Mouse (Mus musculus) hindlimb bud, embryonic 11.5 days (tissue): ENCODE measurements around the gene Ace.

Experiments
- DNase-seq: peaks from one replicate; pipeline ENCODE4 v3.0.0-alpha.2; 2012; ENCODE audit warnings: low read depth, low spot score; ENCODE audit errors: extremely low spot score

Gene Ace

DNA sequence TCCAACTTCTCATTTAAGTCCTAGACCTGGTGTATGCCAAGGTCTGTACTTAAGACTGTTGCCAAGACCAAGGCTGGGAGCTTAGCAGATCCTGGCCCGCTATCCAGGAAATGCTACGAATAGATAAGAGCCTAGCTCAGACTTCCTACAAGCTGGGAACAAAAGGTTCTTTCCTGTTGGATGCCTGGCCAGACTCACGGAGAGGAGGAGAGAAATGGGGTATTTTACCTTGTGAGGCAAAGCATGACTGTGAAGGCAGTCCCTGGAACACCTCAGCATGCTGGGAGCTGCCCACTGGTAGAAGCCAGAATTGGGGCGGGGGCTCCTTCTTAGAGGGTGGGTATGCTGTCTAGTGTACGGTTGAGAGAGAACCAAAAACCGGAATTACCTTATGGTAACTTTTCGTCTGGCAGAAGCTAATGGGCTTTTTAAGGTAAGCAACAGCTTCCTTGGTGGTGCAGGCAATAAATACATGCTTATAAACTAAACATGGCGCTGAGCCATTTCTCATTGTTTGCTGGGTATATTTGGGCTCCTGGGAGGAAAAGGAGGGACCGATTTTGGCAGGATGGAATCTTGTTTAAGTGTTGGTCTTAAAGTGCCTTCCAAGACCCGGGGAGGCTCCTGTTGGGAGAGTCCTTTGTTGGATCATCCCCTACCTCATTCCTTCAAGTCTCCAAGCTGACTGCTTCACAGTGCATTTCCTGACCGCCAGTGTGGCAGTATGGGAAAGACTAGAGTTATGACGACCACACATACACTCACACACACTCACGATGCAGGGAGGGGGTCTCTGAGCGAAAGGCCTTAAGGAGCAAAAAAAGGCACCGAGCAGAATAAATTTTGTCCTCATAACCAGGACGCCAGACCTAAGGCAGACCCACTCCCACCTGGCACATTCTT lies 22.7 kb upstream of the Ace start:
- no peak for DNase-seq

DNA sequence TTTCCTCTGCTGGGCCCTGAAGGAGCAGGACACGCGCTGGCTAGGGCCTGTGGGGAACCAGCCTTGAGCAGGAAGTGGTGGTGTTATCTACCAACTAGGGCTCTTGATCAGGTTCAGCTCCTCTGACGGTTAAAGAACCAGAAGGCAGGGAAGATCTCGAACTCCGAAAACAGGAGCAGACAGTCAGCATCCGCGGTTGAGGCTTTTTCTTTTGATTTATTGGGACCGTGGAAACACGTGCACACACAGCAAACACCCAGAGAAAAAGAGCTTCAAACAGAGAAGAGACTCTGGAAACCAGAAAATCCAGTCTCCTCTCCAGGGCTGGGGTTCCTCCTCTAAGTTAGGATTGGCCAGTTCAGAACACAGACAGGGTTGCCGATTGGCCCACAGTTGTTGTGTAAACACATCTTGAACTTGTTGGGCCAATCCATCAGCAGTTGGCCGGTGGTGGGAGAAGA lies 21.0 kb upstream of the Ace start:
- no peak for DNase-seq

DNA sequence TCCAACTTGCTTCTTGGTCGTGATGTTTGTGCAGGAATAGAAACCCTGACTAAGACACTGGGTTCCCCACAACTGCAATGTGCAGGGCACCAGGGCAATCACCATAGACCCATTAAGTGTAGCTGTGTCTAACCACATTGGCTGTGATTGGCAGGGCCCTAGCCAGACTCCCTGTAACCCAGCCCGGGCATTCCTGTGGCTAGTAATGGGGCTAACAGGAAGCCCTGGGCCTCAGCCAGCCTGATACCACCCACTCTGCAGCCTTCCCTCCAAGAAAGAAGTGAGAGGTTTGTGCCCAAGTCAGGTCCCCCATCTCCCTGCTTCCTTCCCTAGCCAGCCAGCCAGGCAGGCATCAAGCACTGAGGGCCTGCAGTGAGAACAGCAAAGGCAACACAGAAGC lies 19.5 kb upstream of the Ace start:
- DNase-seq = no peak

DNA sequence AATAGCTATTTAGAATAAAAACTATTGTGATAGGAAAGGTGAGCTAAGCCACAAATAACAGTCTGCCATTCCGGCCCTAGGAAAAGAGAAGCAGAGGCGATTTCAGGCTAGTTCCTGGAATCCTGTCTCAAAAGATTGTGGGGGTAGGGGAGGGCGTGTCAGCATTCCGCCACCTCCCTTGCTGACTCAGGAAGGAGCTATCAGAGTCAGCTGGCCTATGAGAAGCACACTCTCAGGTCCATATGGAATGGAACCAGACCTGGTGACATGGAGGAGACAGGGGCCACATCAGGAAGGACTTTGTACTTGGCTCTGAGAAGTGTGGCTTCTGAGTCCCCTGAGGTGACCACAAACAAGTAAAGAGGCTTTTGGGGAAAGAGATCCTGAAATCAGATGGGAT lies 17.2 kb upstream of the Ace start:
- DNase-seq = no peak

DNA sequence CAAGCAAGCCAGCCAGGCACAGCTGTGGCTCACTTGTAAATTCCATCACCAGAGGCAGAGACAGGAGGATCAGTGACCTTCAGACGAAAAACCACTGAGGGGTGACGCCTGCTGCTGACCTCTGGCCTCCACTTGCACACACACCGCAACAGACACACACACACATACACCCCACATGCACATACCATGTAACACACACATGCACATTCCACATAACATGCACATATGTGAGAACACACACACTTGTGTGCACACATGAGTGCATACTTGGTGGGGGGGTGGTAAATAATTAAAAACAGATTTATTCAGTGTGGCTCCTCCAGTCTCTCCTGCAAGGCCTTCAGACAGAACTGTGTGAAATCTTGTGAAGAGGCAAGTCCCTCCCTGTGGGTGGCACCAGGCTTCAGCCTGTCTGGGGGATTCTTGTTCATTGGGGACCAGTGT lies 16.1 kb upstream of the Ace start:
- no peak for DNase-seq

DNA sequence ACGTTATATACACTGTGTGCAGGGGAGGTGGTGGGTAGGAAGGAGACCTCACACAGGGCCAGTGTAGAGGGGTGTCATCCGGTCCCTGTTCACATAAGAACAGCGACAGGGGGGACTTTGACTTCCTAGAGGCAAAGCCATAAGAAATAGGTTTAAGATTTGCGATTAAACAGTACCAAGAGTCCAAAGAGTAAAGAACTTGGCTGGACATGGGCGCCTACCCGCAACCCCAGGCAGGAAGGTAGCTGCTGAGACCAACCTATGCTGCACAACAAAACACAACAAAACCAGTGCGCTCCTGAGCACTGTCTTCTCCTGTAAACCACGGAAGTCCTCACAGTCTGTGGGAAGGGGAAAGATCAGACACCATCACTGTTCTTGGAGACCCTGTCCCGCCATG lies 15.6 kb upstream of the Ace start:
- no peak for DNase-seq

DNA sequence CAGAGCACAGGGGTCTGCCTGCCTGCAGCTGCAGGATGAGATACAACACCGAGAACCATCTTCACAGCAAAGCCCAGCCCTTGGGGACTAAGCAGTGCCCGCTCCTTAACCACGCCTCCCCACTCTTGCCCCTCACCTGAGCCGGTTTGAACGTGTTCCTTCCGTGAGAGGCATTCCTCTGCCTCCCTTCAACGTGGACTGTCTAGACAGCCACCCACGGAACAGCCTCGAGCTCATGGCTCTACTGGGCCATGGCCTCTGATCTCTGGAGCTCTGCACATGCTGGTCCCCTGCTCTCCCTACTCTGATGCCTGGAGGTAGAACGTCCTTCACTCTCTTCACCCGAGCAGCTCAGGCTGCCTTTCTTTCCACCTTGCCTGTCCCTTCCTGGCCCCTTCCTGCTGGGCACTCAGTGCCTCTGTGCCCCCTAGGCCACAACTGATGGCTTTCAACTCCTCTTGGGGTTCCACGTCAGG lies 14.8 kb upstream of the Ace start, which contains the start of gene Cyb561:
Gene Cyb561, minus strand, starts transcription at position 426 of the 476 bp plus-strand sequence.
- no peak for DNase-seq

DNA sequence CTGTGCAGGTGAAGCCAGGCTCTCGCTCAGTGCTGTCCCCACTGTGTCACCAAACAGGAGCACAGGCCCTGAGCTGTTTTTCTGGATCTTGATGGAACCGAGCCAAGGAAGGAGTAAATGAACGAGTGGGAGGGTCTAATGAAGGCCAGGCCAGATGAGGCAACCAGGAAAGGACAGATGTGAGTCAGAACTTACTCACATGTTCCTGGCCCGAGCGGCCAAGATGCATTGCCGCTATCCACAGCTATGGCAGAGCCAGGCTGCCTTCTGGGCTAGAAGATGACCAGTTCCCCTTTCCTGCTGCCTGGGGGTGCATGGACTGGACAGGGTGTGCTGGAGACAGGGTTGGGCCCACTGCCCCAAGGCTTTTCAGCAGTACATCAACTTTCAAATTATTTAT lies 14.3 kb upstream of the Ace start:
- DNase-seq = no peak

DNA sequence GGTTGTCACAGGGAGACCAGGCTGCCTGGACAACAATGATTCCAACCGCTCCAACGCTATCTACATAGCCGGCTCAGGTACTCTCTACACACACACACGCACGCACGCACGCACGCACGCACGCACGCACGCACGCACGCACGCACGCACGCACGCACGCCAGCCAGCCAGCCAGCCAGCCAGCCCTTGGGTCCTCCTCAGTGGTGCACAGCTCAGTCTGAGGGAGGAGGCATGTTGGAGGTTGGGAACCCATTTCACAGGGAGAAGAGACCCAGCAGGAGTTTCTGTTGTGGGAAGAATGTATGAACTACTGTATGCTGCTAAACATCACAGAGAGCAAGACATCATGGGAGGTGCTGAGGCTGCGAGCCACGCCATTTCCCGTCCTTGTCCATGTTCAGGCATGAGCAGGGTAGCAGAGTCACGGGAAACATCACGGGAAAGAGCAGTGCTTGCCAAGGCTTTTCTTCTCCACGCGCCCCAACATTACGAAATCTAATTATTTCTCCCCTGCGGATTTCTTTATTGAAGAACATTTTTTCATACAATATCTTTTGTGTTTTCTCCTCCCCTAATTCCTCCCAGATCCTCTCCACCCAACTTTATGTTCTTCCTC lies 11.8 kb upstream of the Ace start:
- no peak for DNase-seq

DNA sequence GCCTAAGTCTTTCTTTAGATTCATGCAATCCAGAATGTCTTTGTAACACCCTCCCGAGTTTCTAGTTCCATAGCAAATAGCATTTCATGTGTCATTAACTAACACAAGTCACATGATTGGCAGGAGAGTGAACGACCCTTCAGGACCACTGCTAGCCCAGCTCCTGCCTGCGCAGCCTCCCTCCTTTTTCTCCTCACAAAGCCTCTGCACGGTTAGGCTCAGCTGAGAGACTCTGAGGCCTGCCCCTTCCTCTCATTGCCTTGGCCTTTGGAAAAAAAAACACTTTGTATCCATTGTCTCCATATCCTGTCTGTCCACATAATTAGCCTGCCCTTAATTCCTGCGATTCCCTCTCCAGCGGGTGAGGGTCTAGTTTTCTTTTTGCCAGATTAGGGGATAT lies 10.2 kb upstream of the Ace start:
- no peak for DNase-seq

DNA sequence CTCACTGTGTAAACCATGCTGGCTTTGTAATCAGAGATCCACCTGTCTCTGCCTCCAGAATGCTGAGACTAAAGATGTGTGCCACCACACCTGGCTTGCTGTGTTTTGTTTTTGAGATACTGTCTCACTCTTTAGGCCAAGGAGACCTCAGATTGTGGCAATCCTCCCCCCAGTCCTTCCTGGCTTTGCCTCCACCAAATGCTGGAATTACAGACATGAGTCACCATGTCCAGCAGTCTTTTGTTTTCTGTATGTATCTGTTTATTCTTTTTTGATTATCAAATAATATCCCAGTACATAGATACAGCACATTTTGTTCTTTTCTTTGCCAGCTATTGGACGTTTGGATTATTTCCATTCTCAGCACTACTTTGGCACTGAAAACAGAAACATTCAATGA lies 9.2 kb upstream of the Ace start:
- no peak for DNase-seq

DNA sequence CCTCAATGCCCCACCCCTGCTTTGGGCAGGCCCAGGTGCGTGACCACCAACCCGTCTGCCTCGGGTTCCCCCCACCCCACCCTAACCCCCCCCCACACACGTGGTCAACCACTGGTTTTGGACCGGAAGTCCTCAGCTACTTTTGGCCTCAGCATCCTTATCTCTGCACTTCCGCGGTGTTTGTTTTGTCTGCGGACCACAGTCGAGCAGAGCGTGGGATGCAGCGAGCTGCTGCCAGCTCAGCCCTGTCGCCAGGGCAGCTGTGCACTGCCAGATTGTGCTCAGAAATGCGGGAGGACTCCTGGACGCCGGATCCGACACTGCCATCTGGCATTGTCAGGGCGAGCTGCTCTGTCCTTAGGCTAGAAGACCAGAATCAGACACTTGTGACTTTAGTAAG lies 8.4 kb upstream of the Ace start:
- DNase-seq = no peak

DNA sequence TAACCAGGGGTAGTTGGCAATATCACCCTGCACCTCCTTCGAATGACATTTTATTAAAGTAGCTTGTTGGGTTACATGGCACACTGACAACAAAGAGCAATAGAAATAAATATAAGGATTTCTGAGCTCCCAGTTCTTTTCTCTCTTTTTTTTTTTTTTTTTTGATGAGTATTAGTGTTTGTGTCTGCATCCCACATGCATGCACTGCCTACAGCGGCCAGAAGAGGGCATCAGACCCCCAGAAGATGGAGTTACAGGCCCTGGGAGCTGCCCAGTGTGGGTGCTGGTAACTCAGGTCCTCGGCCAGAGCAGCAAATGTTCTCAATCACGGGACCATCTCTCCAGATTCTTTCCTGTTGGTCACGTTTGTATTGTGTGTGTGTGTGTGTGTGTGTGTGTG lies 3.1 kb upstream of the Ace start:
- no peak for DNase-seq

DNA sequence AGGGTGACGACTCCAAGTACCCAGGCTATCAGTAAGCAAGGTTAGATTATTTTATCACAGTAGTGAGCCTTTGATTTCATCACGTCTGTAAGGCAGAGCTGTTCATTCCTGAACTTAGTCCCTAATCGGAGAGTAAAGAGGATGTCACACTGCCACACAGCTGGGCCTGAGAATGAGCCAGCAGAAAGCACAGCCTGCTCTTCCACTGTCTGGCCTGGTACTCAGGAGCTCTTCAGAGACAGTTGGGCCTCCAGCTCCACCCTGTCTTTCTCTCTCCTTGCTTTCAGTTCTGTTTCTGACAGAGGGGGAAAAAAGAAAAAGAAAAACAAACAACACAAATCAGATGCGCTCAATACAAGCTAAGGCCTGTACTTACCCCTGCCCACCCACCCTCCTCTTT lies 1.5 kb upstream of the Ace start:
- DNase-seq = no peak

DNA sequence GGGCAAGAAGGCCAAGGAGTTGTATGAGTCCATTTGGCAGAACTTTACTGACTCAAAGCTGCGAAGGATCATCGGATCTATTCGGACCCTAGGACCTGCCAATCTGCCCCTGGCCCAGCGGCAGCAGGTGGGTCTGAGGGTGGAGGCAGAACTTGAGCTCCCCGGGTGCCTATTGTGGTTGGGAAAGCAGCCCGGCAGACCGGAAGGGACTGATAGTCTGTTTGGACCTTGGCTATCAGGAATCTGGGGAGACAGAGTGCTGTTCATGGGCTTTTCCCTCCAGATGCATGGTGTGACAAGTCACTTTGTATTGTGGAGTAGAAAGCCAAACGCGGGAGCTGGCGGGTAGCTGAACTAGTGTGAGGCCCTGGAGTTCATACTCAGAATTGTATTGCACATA lies 1.2 kb downstream of the Ace start:
- DNase-seq = no peak

DNA sequence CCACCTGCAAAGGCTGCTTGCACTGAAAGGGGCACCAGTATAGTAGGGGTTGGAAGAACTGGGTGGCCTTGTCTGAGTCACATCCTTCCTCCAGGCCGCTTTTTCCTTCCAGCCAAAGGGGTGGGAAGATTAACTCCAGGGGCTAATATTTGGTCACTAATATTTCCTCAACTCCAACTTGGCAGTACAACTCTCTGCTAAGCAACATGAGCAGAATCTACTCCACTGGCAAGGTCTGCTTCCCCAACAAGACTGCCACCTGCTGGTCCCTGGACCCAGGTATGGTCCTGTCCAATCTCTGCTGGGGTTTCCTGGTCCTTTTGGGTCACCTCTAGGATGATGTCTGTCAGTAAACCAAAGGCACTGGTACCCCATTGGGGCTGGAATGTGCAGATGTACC lies 1.8 kb downstream of the Ace start:
- no peak for DNase-seq

DNA sequence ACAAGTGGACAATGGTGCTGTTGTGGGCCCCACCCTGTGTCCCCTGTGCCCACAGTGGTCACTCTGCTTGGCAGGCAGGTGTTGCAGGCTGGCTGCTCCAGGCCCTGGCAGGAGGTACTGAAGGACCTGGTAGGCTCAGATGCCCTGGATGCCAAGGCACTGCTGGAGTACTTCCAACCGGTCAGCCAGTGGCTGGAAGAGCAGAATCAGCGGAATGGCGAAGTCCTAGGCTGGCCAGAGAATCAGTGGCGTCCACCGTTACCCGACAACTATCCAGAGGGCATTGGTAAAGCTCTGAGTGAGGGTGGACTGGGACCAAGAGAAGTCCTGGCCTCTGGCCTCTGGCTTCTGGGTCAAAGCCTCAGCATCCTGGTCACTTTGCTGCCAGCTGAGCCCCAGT lies 6.8 kb downstream of the Ace start:
- DNase-seq = no peak

DNA sequence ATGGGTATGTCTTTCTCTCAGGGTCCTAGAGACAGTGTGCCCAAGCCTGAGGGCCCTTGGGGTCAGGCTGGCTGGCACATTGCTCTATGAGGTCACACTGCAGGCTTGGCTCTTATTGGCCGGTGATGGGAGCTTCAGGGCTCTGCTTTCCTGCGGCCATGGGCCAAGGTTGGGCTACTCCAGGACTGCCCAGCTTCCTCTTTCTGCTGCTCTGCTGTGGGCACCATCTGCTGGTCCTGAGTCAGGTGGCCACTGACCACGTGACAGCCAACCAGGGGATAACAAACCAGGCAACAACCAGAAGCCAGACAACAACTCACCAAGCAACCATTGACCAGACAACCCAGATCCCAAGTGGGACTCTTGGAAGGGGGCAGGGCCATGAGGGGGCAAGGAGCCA lies 7.3 kb downstream of the Ace start:
- no peak for DNase-seq

DNA sequence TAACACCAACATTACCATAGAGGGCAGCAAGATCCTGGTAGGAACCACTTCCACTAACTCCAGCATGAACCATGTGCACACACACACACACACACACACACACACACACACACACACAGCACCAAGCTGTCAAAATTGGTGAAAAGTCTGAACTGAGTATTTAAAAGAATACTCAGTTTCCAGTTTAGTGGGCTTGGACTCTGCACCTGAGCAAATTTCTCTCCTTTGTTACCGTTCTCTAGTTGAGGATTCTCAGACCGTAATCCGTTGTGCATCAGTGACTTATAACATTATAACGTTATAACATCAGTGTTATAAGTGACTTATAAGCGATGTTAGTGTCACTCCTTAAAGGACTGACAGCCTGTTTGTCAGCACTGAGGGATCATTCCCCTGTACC lies 7.9 kb downstream of the Ace start:
- no peak for DNase-seq

DNA sequence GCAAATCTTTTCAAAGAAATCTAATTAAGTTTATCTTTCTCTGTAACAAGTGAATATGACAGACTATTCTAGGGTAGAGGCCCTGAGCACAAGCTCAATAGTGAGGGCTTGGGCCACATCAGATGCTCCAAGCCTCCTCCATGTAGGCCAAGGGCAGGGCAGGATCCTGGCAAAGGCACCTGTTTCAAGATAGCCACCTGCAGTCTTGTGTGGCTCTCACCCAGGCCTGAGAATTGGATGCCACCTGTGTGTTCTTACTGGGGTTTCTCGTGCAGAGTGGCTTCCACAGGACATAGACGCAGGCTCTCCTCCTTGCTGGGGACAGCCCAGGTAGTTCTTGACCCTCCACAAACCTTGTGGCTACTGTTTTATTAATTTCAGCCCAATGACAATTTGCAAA lies 10.5 kb downstream of the Ace start:
- DNase-seq = no peak

DNA sequence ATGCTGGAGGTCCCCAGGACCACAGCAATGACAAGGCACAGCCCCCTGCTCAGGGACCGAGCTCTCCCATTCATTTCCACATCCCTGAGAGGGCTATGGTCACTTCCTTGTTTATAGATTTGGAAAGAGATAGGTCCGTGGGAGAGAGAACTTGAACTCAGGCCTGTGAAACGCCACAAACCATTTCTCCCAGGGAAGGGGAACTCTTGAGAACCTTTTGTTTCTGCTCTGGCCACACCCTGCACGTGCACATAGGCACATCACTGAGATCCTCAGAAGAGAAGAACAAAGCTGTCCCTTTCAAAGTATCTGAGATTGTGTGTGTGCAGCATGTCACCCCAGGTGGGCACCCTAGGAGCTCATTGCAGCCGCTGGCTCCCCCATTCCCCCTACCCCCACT lies 10.9 kb downstream of the Ace start:
- no peak for DNase-seq

DNA sequence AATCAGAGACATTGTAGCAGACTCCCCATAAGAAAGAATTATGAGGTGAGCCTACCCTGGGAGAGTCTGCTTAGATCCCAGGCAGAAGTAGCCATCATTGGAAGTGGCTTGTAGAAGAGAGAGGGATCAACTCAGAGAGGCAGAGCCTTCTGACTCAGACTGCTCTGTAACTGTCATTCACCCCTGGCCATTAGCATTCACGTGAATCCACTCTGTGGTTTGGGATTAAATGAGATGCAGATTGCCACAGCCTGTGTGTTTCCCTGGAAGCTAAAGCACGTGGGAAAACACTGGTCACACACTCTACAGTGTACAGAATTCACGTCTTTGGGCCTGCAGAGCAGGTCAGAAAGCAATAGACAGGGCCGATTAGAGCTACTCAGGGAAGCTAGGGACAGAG lies 16.7 kb downstream of the Ace start:
- no peak for DNase-seq
